Mouse (Mus musculus) neural tube, embryonic 13.5 days (tissue): Measurements from ENCODE around the gene Ankrd24. TPM values are rescaled to one million over a fixed set of nuclear protein-coding genes. Genes with fewer than 3 reads are reported as not detected.
"Not testable (repeated sequence)": the region's sequence is repeated elsewhere in the genome, so short reads cannot be mapped to it uniquely, and the experiment has no call there.

Experiments
- ATAC-seq: fragments of 200-750 bp; cut with Nextera tagmentation; 2 replicates; pipeline ENCODE4 v1.8.0; 2017; ENCODE audit warnings: low read depth, mild to moderate bottlenecking, moderate TSS enrichment, moderate library complexity
- H3K27ac ChIP-seq: fragments of 300-500 bp; sonication (generic); replicated peaks from 2 replicates; pipeline ENCODE4 v1.5.1; 2015; ENCODE audit warnings: moderate library complexity, mild to moderate bottlenecking, inconsistent platforms
- H3K27me3 ChIP-seq: fragments of 300-500 bp; sonication (generic); 2 replicates; pipeline ENCODE4 v1.6.1; 2015; ENCODE audit warnings: mild to moderate bottlenecking, inconsistent platforms
- H3K36me3 ChIP-seq: fragments of 300-500 bp; sonication (generic); 2 replicates; pipeline ENCODE4 v1.6.1; 2015; ENCODE audit warnings: mild to moderate bottlenecking, inconsistent platforms
- H3K4me1 ChIP-seq: fragments of 300-500 bp; sonication (generic); replicated peaks from 2 replicates; pipeline ENCODE4 v1.6.1; 2015; ENCODE audit warnings: inconsistent platforms
- H3K4me2 ChIP-seq: fragments of 300-500 bp; sonication (generic); 2 replicates; pipeline ENCODE4 v1.6.1; 2015; ENCODE audit warnings: inconsistent platforms, mild to moderate bottlenecking, moderate library complexity
- H3K4me3 ChIP-seq: fragments of 300-500 bp; sonication (generic); 2 replicates; pipeline ENCODE4 v1.5.1; 2015; ENCODE audit warnings: mild to moderate bottlenecking, inconsistent platforms
- H3K9ac ChIP-seq: fragments of 300-500 bp; sonication (generic); 2 replicates; pipeline ENCODE4 v1.6.1; 2015; ENCODE audit warnings: moderate library complexity, mild to moderate bottlenecking, inconsistent platforms
- H3K9me3 ChIP-seq: fragments of 300-500 bp; sonication (generic); 2 replicates; pipeline ENCODE4 v1.6.1; 2016; ENCODE audit warnings: inconsistent platforms
- WGBS: fragments of 180-500 bp; shearing (Covaris S2); methylation state at CpG from one replicate; pipeline ENCODE4 v1.1.7; 2015; 5-methylcytosine and 5-hydroxymethylcytosine counted together
- polyA plus RNA-seq: library from polyadenylated mRNA; unstranded; fragments of >200 nt; fragmentation: Nextera tagmentation; extraction: Ambion mirVana; gene quantifications from 2 replicates; pipeline ENCODE4 v1.2.1, GENCODE M21; 2015

Gene Ankrd24
- polyA plus RNA-seq, 1 experiment from 2014 or later: 11.8 TPM

- WGBS: 71% methylated on average over 6 of the region's 6 CpGs
- Histone ChIP-seq H3K4me2 (no peak overlapping the region), H3K27me3 (no peaks in the 10 kb centered on the region; the same call in 1 of the 2 replicates), H3K4me1 (peaks cover 34% of the 10 kb centered on the region), H3K36me3 (no peaks in the 10 kb centered on the region), H3K9me3 (no peaks in the 10 kb centered on the region), H3K27ac (no peak overlapping the region), H3K9ac (0 out of 2 replicates have a peak overlapping the region, but pooled peaks have one; percentile 12), H3K4me3 (no peak overlapping the region)
- no peak for ATAC-seq
These were observed 9.8 kb downstream of the Ankrd24 start for GRCm38 (mm10) chr10:81638101-81638500.

GRCm38 (mm10) chr10:81640825-81641224 is 12.5 kb downstream of the Ankrd24 start:
- not testable (repeated sequence) for H3K27me3 ChIP-seq, H3K4me2 ChIP-seq, H3K9me3 ChIP-seq, H3K4me3 ChIP-seq, H3K36me3 ChIP-seq, ATAC-seq, H3K27ac ChIP-seq, H3K9ac ChIP-seq
- 41% methylated on average over 4 of the region's 4 CpGs for WGBS
- peaks cover 33% of the 10 kb centered on the region for H3K4me1 ChIP-seq

- H3K4me3 ChIP-seq: no peak overlapping the region
- H3K4me1 ChIP-seq: peaks cover 33% of the 10 kb centered on the region
- 87% methylated on average over 2 of the region's 2 CpGs for WGBS
- peak overlapping the region; percentile 92 for H3K4me2 ChIP-seq
- ATAC-seq: no peak
- H3K9ac ChIP-seq: peak overlapping the region; percentile 96
- H3K27me3 ChIP-seq: no peaks in the 10 kb centered on the region; the same call in 1 of the 2 replicates
- no peaks in the 10 kb centered on the region for H3K36me3 ChIP-seq
- no peak overlapping the region for H3K27ac ChIP-seq
- H3K9me3 ChIP-seq: no peaks in the 10 kb centered on the region
These were observed 13.2 kb downstream of the Ankrd24 start for GRCm38 (mm10) chr10:81641566-81641965.

- Histone ChIP-seq H3K9me3 (no peaks in the 10 kb centered on the region), H3K4me2 (peak overlapping the region; percentile 92), H3K27me3 (no peaks in the 10 kb centered on the region; the same call in 1 of the 2 replicates), H3K27ac (peak overlapping the region; percentile 95), H3K4me3 (peak overlapping the region; percentile 68), H3K36me3 (0 out of 2 replicates have a peak, but pooled peaks cover 4% of the 10 kb centered on the region), H3K9ac (peak overlapping the region; percentile 96), H3K4me1 (peaks cover 33% of the 10 kb centered on the region)
- no peak for ATAC-seq
- WGBS: 82% methylated on average over 8 of the region's 8 CpGs
These were observed 13.8 kb downstream of the Ankrd24 start for GRCm38 (mm10) chr10:81641978-81642647.

- Histone ChIP-seq H3K36me3 (0 out of 2 replicates have a peak, but pooled peaks cover 7% of the 10 kb centered on the region), H3K27me3 (no peaks in the 10 kb centered on the region; the same call in 1 of the 2 replicates), H3K4me2 (peak overlapping the region; percentile 92), H3K4me3 (peak overlapping the region; percentile 68), H3K9me3 (no peaks in the 10 kb centered on the region), H3K27ac (peak overlapping the region; percentile 95), H3K9ac (peak overlapping the region; percentile 96), H3K4me1 (peaks cover 33% of the 10 kb centered on the region)
- ATAC-seq: peak; percentile 70
- WGBS: 23% methylated on average over 24 of the region's 24 CpGs
These were observed 14.5 kb downstream of the Ankrd24 start for GRCm38 (mm10) chr10:81642648-81643448.

- Histone ChIP-seq H3K27ac (peak overlapping the region; percentile 95), H3K4me3 (peak overlapping the region; percentile 68), H3K4me1 (peaks cover 33% of the 10 kb centered on the region), H3K36me3 (0 out of 2 replicates have a peak, but pooled peaks cover 7% of the 10 kb centered on the region), H3K4me2 (peak overlapping the region; percentile 92), H3K9me3 (no peaks in the 10 kb centered on the region), H3K27me3 (no peaks in the 10 kb centered on the region), H3K9ac (peak overlapping the region; percentile 96)
- WGBS: under 1% methylated on average over 54 of the region's 75 CpGs
- peak; percentile 88 for ATAC-seq
These were observed 15.2 kb downstream of the Ankrd24 start for GRCm38 (mm10) chr10:81643449-81644055.

GRCm38 (mm10) chr10:81644162-81644561 is 15.8 kb downstream of the Ankrd24 start:
- Histone ChIP-seq H3K9me3 (no peaks in the 10 kb centered on the region), H3K36me3 (0 out of 2 replicates have a peak, but pooled peaks cover 7% of the 10 kb centered on the region), H3K27ac (peak overlapping the region; percentile 95), H3K27me3 (no peaks in the 10 kb centered on the region), H3K4me2 (peak overlapping the region; percentile 92), H3K4me1 (peaks cover 33% of the 10 kb centered on the region), H3K4me3 (peak overlapping the region; percentile 68), H3K9ac (peak overlapping the region; percentile 96)
- 44% methylated on average over 2 of the region's 2 CpGs for WGBS
- peak; percentile 11 for ATAC-seq

GRCm38 (mm10) chr10:81644716-81645115 is 16.4 kb downstream of the Ankrd24 start:
- Histone ChIP-seq H3K4me1 (peaks cover 33% of the 10 kb centered on the region), H3K27ac (no peak overlapping the region), H3K4me3 (peak overlapping the region; percentile 68; the same call in 1 of the 2 replicates), H3K9me3 (no peaks in the 10 kb centered on the region), H3K9ac (peak overlapping the region; percentile 96; the same call in 1 of the 2 replicates), H3K27me3 (no peaks in the 10 kb centered on the region), H3K4me2 (no peak overlapping the region), H3K36me3 (0 out of 2 replicates have a peak, but pooled peaks cover 7% of the 10 kb centered on the region)
- no peak for ATAC-seq
- 86% methylated on average over 18 of the region's 18 CpGs for WGBS

- Histone ChIP-seq H3K4me3 (no peak overlapping the region), H3K36me3 (peaks cover 9% of the 10 kb centered on the region; the same call in 1 of the 2 replicates), H3K27me3 (no peaks in the 10 kb centered on the region), H3K4me1 (peaks cover 39% of the 10 kb centered on the region), H3K9me3 (no peaks in the 10 kb centered on the region), H3K9ac (no peak overlapping the region), H3K27ac (no peak overlapping the region), H3K4me2 (no peak overlapping the region)
- ATAC-seq: no peak
- WGBS: 90% methylated on average over 4 of the region's 4 CpGs
These were observed 17.1 kb downstream of the Ankrd24 start for GRCm38 (mm10) chr10:81645391-81645790.

GRCm38 (mm10) chr10:81646015-81646555 is 17.7 kb downstream of the Ankrd24 start:
- no peak overlapping the region for H3K27ac ChIP-seq
- peaks cover 4% of the 10 kb centered on the region; the same call in 1 of the 2 replicates for H3K9me3 ChIP-seq
- no peak overlapping the region for H3K4me3 ChIP-seq
- no peak for ATAC-seq
- H3K9ac ChIP-seq: no peak overlapping the region
- no peaks in the 10 kb centered on the region for H3K27me3 ChIP-seq
- peaks cover 36% of the 10 kb centered on the region for H3K4me1 ChIP-seq
- 80% methylated on average over 7 of the region's 7 CpGs for WGBS
- H3K36me3 ChIP-seq: peaks cover 16% of the 10 kb centered on the region; the same call in 1 of the 2 replicates
- H3K4me2 ChIP-seq: no peak overlapping the region
